Mouse (Mus musculus): ENCODE results near the gene Isg20. TPM values are rescaled to one million over a fixed set of nuclear protein-coding genes. Genes with fewer than 3 reads are reported as not detected.
A peak's percentile ranks its signal among the peaks of the same experiment; 100 is the strongest.

Gene Isg20
- polyA plus RNA-seq, 1 experiment from 2014 or later: 0.55 TPM

Small RNA genes lying within 50 kb of the gene (microRNA-seq; reads per million reads assigned to microRNA genes)
- gene Mir7-2: 278 reads per million, percentile 64 among the genes with 10 or more reads in this experiment

Other genes starting within 250 kb of the Isg20 start
- gene Ntrk3, start 175.4 kb upstream of the Isg20 start, polyA plus RNA-seq (2014; fragmentation: Nextera tagmentation; extraction: Ambion mirVana): 24.3 and 25.9 TPM in 2 replicates
- gene Mrps11, start 130.3 kb upstream of the Isg20 start, polyA plus RNA-seq (2014; fragmentation: Nextera tagmentation; extraction: Ambion mirVana): 62.6 and 65.6 TPM in 2 replicates
- 58.3 and 62.1 TPM in 2 replicates for gene Mrpl46, start 129.9 kb upstream of the Isg20 start, polyA plus RNA-seq (2014; fragmentation: Nextera tagmentation; extraction: Ambion mirVana)
- gene Det1, start 66.2 kb upstream of the Isg20 start, polyA plus RNA-seq (2014; fragmentation: Nextera tagmentation; extraction: Ambion mirVana): 12.7 and 13.5 TPM in 2 replicates
- gene Aen, start 17.6 kb upstream of the Isg20 start, polyA plus RNA-seq (2014; fragmentation: Nextera tagmentation; extraction: Ambion mirVana): 42.0 and 44.1 TPM in 2 replicates
- 0.09 and 0.23 TPM in 2 replicates for gene Acan, start 140.1 kb downstream of the Isg20 start, polyA plus RNA-seq (2014; fragmentation: Nextera tagmentation; extraction: Ambion mirVana)
- gene Hapln3, start 217.6 kb downstream of the Isg20 start, polyA plus RNA-seq (2014; fragmentation: Nextera tagmentation; extraction: Ambion mirVana): 2.2 and 2.5 TPM in 2 replicates
- 183 and 205 TPM in 2 replicates for gene Mfge8, start 235.6 kb downstream of the Isg20 start, polyA plus RNA-seq (2014; fragmentation: Nextera tagmentation; extraction: Ambion mirVana)

Measured in hindbrain, embryonic 14.5 days (tissue).